Mouse (Mus musculus): ENCODE results near the gene Sigirr.

DNA sequence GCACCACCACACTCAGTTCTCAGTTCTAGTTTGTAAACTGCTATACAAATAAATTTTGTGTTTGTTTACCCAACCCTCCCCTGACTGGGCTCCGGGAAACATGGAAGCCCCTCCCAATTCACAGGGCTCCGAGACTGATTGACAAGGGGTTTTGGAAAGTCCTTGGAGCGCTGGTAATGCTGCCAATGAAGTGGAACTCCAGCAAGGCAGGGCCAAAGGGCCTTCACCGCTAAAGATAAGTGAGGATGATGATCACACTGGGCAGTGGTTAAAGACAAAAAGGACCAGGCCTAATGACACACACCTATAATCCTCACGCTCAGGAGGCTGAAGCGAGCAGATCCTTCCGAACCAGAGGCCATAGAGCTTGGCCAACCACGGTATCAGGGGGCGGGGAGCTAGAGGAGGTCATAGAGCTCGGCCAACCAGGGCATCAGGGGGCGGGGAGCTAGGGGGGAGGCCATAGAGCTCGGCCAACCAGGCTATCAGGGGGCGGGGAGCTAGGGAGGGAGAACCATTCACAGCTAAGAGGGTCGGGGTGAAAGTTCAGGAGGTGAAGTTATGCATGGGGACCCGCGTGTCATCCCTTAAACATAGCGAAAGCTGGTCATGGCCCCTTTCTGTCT, 49.2 kb downstream of the Sigirr start:
- no peak for TF ChIP-seq CTCF (IDR thresholded peaks at IDR 0.05; ENCODE audit: control insufficient read depth, insufficient read depth, low read length)
- TF ChIP-seq POLR2A (IDR thresholded peaks at IDR 0.05; ENCODE audit: borderline replicate concordance, control insufficient read depth, low read depth, low read length) = no peak
